Mouse (Mus musculus): ENCODE data around the gene Mecp2.
"Not testable (repeated sequence)": the region's sequence is repeated elsewhere in the genome, so short reads cannot be mapped to it uniquely, and the experiment has no call there.

Mecp2 gene

DNA sequence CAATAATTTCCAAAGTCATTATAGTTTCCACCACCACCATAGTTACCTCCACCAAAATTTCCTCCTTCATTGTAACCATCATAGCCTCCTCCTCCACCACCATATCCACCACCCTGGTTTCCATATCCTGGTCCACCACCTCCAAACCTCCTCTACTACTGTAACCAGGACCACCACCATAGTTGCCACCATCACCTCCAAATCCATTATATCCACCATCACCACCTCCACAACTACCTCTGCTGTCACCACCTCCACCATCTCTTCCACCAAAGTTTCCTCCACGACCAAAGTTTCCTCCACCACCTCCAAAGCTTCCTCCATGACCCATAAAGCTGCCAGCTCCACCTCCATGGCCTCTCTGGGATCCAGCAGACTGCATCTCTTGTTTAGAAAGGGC, at the start of gene Mecp2:
Gene Mecp2, minus strand, starts transcription at position 101 of the 400 bp plus-strand sequence.
- not testable (repeated sequence) for DNase-seq

DNA sequence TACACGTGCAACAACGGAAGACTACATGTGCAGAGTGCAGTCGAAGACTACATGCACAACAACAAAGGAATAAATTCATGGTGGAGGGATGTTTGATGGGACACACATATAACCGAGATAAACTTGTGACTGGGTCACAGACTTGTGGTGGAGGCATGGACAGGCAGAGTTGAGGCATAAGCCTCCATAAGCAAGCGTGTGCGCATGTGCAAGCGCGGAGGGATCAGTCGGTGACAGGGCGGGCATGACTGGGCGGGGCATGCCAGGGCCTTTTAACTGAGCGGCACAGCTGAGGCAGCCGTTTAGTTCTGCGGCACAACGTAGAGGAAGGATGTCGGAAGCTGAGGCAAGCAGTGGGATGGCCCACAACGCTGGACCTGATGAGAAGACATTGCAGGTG, 41.8 kb upstream of the Mecp2 start, which contains the start of gene Tktl1:
Gene Tktl1, plus strand, starts transcription at position 301 of the 400 bp plus-strand sequence.
- no peak for DNase-seq

DNA sequence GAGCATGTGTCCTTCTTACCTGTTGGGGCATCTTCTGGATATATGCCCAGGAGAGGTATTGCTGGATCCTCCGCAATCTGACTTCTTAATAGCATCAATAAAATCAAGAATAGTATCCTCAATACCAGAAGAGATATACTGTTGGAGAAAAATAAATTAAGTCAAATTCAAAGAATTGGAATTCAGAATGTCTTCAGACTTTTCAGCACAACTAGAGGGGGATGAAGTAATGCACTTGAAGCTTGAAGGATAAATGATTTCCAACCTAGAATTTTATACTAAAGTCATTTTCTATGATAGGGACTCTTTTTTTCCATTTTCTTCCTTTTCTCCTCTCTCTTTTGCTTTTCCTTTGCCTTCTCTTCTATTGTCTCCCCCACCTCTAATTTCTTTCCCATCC, 32.6 kb upstream of the Mecp2 start, which contains the start of gene Tex28:
Gene Tex28, minus strand, starts transcription at position 101 of the 400 bp plus-strand sequence.
- no peak for DNase-seq

DNA sequence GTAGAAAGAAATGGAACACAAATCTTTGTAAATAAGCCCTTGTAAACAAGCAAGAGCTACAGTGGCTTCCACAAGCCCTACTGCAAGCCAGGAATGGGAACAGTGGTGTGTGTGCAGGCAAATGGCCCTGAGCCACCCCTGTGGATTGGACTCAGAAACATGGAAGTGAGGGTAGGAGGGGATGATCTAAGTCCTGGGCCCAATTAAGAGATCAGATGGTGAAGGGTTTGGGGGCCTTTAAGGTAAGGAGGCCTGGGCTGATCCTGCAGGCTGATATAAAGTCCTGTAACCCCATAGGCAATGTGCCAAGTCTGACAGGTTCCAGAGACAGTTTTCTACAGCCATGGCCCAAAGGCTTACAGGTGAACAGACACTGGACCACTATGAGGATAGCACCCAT, 8.0 kb downstream of the Mecp2 start, which contains the start of gene Opn1mw:
Gene Opn1mw, plus strand, starts transcription at position 301 of the 400 bp plus-strand sequence.
- no peak for DNase-seq

DNA sequence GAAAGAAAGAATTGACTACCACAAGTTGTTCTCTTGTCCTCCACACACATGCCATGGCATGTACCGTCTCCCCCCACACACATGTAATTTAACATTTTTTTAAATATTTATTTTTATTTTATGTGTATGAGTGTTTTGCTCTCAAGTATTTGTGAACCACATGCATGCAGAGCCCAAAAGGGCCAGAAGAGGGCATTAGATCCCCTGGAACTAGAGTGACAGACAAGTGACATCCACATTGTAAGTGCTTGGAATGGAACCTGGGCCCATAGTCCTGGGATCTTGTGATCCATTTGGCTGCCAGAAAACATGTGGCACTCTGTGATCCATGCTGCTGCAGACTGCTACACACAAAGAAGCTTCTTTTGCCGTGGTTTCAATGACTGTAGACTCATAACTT, 10.2 kb downstream of the Mecp2 start:
- peak; percentile 70 for DNase-seq

DNA sequence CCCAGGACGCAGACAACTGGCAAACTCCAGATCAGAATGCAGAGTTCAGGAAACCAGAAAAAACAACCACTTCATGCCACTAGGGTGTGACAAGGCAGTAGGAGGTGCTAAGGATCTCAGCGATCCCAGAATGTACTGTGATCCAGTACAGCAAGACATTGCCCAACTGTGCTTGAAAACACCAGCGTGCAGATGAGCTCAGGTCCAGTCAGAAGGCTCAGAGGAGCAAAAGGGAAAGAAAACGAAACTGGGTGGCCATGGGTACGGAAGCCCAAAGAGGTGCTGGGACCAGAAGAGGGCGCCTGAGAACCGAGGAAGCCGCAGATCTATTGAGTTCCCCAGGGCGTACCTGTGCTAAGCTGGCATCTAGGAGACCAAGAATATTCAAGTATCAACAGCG, 19.7 kb downstream of the Mecp2 start:
- DNase-seq, result peak; percentile 82

DNA sequence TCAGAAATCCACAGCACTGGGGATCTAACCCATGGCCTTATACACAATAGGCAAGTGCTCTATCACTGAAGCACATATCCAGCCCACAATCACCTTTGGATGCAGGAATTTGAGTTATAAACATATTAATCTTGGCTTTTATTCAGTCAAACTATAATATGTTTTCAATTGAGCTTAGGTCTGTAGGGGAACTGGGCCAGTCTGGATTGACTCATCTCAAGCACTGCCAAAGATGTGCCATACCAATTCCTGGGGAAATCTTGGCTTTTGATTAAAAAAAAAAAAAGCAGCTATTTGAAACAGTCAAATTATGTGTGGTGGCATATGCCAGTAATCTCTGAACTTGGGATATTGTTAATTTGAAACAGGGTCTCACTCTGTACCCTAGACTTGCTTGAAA, 21.1 kb downstream of the Mecp2 start:
- no peak for DNase-seq

DNA sequence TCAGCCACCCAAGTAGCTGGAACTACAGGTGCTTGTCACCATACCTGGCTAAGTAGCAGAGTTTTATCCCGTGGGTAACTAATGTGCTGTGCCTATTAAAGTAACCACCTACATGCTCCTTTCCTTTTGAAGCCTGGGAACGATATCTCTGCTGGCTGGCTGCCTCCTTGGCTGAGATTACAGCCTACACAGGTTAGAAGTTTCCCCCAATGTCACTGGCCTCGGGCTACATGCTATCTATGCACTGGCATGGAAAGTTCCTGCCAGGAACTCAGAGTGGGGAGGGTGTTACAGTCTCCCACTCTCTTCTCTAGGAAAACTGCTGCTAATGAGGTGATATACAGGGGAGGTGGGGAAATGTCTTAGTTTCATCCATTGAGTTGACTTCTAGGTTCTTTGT, 26.4 kb downstream of the Mecp2 start:
- DNase-seq, result no peak

DNA sequence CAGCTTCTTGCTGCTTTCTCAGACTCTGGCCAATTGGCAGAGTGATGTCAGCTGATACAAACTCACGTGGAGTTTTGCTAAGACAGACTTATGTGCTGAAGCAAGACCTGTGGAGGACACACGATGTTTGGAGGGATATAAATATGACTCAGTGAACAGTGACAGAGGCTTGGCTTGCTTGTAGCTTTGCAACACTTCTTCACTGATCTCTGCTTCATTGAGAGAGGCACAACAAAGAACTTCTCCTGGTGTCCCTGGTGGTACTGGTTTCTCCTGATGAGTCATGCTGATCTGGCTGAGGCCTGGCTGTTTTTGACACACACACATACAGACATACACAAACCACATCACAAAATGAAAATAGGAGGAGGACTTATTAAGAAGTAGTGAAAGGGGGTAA, 29.2 kb downstream of the Mecp2 start:
- DNase-seq, result no peak

DNA sequence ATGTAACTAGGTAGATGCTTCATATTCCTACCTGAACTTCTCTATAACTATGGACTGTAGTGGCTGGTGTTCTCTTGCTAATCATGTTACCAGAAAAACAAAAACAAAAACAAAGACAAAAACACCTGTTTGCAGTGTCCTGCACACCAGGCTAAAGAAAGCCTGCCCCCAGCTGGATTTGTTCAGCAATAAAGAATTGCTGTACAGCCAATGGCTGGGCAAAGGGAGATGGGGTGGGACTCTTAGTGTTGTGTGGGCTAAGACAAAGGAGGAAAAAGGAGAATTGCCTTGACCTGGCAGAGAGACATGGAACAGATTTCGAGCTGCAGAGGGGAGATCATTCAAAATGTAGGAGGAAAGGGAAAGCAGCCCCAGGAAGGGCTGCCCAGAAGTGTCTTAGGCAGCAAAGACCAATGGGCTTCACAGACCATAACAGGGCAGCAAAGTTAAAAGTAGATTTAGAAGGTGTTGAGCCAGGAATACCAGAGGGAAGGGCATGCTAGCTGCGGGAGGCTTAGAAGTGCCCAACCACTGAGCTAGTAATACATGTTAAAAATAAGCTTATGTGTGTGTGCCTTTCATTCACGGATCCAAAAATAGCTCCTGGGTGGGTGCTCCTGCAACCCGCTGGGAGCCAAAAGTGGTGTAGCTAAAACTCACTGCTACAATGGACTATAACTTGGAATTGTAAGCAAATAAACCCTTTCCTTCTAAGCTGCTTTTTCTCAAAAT, 31.5 kb downstream of the Mecp2 start:
- DNase-seq, result peak; percentile 6

DNA sequence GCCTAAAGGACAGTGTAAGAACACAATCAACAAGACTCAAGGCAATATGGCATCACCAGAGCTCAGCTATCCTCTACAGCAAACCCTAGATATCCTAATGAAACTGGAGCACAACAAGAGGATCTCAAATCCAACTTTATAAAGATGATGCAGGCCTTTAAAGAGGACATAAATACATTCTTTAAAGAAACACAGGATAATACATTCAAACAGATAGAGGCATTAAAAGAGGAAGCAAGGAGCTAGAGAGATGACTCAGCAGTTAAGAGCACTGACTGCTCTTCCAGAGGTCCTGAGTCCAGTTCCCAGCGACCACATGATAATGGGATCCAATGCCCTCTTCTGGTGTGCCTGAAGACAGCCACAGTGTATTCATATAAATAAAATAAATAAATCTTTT, 40.0 kb downstream of the Mecp2 start:
- no peak for DNase-seq

DNA sequence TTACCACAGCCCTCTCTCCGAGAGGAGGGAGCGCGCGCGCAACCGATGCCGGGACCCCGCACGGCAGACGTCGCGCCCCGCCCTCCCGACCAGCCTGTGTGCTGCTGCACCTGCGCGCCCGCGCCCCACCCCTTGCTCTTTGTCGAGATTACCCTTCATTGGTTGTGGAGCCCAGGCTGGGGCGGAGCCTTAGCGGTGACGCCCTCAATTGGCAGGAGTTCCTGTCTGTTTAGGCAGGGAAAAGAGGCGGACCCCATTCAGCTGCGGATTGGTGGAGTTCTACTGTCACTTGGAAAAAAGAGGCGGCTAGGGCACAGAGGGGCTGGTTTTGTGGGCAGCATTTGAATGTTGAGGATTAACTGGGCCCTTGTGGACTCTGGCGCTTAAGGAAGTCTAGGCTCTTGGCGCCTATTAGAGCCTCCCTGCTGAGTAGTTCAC, 49.5 kb downstream of the Mecp2 start:
- DNase-seq, result peak; percentile 97

DNA sequence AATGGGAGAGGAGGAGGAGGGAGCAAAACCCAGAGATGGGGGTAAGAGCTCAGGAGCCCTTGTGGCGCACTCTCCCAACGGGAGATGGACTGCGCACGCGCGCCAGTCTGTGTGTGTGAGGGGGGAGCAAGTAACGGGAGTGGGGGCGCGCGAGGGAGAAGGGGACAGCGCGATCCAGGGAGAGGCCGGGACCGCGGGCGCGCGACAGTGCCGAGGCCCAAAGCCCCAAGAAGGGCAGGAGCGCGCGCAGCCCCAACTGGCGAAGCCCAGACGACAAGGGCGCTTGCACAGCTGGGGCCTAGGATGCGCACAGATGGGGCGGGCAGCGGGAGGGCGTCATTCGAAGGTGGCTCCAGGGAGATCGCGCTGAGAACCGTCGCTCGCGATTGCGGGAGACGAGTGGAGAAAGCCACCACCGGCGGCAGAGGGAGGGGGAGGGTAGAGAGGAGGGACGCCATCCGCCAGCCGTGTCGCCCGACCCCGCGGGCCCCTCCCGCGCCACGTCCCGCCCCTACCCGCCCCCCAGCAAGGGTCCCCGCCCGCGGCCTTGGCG, 50.1 kb downstream of the Mecp2 start:
- peak; percentile 84 for DNase-seq

DNA sequence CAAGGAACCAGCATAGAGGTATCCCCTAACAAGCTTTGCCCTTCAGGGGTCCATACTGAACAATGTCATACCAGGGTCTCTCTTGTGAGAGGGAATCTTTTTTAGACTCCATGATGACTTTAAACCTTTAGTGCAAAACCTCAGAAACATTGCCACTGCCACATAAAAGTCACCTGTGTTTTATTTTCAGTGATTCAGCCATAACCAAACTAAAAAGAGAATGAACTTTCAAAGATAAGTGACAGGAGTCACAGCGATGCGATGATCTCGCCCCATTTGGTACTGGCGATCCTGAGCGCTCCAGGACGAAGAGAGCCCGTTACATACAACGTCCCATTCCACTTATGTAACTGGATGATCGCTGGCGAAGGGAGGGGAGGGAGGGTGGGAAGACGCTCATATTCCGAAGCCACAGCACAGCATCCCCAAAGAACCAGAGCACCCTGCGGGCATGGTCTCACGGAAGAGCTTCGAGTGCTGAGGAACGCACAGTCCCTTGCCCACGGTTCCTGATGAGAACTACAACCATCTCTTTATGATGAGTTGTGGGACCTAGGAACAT, 50.8 kb downstream of the Mecp2 start:
- DNase-seq, result peak; percentile 9

DNA sequence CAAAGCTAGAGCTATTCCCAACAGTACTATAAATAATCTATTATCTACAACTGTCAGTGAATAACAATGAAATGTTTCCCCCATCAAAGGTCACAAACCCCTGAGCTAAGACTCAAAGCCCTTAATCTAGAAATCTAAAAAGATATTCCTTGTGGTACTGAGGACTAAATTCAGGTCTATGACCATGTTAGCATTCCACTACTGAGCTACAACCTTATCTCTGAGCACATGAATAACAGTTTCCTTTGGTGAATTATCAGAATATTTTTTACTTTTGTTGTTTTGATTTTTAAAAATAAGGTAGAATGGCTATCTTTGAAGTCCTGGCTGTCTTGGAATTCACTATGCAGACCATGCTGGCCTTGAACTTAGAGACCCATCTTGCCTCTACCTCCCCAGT, 64.4 kb downstream of the Mecp2 start:
- DNase-seq, result no peak

DNA sequence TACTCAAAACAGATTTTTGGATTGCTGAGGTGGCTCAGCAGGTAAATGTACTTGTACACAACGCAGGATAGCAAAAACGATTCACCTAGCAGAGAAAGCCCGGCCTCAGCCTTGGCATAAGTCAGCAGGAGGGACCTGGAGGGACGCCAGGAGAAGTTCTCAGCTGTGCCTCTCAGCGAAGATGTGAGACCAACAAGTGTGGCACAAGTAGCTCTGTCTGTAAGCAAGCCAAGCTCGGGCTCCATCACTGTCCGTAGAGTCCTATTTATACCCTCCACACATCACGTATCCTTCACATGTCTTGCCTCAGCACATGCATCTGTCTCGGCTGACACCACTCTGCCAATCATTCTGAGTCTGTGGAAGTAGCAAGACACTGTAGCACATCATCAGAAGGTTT, 67.3 kb downstream of the Mecp2 start:
- DNase-seq, result no peak

DNA sequence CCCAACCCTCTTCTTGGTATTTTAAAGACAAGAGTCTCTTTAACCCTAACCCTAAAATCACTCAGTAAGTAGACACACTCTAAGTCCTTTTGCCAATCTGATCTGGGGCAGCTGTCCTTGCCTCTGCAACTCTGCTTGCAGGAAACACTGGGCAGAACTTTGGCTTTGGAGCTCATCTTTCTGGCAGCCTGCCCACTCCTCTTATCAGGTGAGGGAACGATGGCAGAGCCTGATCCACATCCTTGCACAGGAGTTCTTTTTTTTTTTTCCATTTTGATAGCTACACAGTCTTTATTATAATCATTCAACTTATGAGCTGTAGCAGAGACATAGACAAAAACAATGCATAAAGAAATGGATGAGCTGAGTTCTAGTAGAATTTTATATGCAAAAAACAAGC, 90.1 kb downstream of the Mecp2 start:
- no peak for DNase-seq

DNA sequence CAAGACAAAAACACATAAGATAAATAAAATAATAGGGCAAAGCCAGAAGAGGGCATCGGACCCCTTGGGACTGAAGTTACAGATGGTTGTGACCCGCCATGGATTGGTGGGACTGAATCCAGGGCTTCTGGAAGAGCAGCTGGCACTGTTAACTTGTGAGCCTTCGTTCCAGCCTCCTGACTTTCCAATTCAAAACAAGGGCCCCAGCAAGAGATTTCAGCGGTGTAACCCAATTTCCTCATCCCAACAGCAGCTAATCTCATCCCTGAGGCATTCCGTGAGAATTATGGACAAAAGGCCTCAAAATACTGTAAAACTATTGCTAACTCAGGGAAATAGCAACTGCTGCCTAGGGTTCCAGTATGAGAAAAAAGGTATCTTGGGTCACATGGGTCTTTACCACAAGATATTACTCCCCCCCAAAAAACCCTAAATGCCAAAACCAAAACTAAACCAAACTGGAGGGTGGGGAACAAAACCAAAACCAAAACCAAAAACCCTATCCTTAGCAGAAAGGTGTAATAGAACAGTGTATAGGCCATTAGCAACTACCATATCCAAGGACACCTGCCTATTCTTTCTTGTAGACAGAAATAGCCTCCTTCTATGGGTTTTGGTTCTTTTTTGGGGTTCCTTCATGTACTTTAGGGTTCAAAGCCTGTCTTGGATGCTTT, 97.3 kb downstream of the Mecp2 start:
- DNase-seq, result no peak

DNA sequence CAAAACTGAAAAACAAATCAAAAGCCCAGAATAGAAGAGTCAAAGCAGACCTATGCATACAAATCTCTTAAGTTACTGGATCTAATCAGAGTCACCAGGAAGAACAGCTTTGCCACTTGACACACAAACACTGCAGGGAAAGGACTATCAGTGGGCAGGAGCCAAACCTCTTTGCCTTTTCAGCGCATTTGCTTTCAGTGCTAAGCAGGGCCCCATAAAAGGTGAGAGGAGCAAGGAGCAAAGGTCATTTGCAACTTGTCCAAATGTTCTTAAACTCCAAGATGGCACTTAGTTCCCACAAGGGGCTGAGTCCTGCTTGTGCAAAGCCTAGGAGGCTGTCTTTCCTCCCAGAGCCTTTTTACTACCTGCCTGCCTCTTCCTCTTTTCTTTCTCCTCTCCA, 105.2 kb downstream of the Mecp2 start:
- no peak for DNase-seq

DNA sequence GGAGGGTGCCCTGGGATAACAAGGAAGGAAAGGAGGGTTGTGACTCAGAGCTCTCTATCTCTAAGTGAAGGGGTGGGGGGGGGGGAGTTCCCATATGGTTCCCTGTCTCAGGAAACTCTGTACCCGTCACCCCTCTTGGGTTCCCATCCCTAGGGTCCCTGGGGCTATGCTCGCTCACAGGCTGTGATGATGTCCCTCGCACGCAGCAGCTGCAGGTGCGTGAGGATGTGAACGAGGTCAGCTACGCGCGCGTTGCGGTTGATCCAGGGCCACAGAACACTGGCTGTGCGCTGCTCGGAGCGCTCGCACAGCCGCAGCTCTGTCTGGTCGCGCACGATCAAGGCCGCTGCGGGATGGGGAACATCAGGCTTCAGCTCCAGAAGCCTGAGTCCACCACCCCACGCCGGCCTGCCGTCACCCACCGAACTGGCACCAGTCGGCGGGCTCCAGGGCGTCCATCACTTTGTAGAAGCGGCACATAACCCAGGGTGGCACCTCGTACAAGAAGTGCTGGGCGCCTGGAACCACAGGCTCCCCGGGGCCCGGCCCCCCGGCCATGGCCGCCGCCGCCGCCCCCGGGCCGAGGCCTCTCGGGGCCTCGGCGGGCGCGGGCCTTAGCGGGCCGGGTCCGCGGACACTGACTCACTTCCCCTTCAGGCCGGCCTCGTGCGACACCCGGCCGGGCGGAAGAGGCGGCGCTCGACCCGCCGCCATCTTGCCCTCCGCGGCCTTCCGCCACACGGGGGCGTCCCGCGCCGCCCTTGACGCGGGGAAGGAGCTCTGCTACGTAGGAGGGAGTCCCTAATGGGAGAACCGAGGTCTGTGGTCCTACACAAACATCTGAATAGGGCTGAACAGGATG, 111.7 kb downstream of the Mecp2 start, which contains the start of gene Irak1:
Gene Irak1, minus strand, starts transcription at position 731 of the 862 bp plus-strand sequence.
- peak; percentile 89 for DNase-seq

DNA sequence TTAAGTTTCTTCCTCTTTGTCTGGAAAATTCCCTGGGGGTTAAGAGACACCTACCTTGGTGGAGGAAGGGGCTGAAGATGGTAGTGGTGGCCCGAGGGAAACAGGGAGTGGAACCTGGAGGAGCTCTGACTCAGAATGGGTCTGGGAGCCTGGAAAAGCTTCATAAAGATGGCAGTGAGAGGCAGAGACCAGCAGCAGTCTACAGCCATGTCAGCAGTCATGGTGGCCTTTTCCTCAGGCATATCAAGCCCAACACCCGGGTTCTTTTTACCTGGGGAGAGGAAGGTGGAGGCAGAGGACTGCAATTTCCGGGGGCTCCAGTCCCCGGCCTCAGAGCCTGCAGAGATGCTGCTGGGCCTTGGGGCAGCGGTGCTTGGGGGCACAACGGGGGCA, 112.4 kb downstream of the Mecp2 start:
- DNase-seq, result peak; percentile 30

DNA sequence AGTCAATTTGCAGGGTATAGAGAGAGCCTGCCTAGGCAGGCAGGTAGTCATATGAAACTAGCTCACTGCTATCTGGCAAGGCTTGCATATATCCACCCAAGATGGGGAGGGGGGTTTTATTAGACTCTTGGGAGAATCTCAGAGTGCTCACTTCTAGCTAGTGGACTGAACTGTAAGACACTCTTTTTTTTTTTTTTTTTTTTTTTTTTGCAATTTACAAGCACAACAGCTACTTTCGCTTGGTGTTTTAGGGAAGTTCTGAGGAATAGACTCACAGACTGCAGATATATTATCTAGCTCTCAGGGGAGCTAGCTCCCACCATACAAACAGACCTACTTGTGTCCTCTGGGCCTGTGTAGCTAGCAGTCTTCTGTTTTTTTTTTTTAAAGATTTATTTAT, 120.6 kb downstream of the Mecp2 start:
- no peak for DNase-seq

DNA sequence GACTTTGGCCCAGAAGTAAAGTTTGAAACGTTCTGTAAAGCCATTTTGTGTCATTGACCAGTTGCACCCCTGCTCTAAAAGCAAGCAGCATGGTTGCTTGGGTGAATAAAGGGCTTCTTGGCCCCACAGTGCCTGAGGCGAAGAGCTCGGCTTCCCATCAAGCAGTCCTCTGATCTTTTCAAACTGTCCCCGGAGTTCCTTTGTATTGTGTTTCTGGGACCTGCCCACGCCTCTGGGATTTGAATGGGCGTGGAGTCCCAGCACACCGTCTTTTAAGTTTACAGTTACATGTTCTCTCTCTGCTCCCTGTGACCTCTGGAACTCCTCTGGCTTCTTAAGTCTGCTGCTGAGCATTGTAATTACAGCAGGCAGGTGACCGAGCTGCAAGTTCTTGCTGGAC, 127.1 kb downstream of the Mecp2 start:
- no peak for DNase-seq

Measured in thymus, postnatal 4 days (tissue).